Mouse (Mus musculus) thymus, postnatal 36 days (tissue): ENCODE measurements around the gene Tbx4.
A peak's percentile ranks its signal among the peaks of the same experiment; 100 is the strongest.

Experiments used
- DNase-seq, 2 experiments: peaks; one replicate each; pipeline ENCODE4 v3.0.0; 2022; ENCODE audit warnings: mixed read lengths in 2 of 2

Gene Tbx4

DNA sequence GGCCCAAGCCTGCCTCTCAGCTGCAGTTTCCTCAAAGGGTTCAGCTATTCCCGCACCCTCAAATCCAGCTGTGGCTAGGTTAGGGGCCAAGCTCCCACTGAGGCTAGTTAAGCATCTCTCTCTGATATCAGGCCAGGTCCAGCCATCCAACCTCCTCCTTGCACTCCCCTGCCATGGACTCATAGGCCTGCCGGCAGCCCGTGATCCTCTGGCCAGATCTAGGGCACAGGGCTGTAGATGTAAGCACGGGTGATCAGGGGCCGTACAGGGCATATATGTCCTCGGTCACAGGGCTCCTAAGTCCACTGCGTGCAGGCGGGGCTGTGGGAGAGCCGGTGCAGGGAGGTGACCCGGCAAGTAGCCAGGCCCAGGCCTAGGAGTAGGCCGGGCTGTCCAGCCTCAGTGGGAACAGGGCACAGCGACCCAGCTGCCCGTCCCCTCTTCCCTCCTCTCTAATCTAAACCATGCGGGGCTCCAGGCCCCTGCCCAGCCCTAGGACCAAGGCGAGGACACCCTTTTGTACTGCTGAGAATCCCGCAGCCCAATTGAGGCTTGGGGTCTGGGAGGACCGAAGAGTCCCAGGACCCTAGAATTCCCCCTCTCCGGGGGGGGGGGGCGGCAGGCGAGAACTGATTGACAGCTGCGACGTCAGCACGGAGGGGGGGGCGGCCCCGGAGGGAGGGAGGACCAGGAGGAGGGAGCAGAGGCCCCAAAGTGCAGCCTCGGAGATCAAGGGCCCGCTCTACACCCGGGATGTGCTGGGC is at the start of gene Tbx4:
Gene Tbx4, plus strand, starts transcription at position 758 of the 764 bp plus-strand sequence.
- DNase-seq = no peak

DNA sequence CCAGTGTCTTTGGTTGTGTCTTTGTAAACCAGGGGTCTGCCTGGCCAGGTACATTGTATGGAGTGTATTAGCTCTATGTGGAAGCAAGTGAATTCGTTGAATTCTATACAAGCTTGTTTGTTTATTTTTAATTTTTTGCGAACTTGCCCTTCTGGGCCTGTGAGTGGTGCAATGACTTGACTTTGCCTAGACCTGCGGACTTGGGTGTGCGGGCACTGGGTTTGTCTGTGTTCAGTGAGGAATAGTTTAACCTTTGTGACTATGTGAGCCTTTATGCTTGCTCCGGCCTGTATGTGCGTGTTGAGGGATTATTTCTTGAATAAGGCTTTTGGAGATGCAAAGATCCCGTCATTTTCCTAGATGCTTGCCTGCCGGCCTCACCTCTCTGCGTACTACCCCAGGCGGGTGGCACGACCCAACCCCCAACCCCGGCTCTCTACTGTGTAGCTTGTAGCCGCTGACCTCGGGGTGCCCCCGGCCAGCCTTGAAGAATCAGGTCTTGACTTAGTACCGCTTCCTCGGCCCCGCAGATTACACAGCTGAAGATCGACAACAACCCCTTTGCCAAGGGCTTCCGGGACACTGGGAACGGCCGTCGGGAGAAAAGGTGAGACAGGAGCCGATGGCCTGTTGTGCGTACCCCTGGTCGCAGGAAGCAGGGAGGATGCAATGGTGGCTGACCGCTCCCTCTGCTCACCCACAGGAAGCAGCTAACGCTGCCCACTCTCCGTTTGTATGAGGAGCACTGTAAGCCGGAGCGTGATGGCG is 49.5 kb upstream of the Tbx4 start:
- DNase-seq = no peak

DNA sequence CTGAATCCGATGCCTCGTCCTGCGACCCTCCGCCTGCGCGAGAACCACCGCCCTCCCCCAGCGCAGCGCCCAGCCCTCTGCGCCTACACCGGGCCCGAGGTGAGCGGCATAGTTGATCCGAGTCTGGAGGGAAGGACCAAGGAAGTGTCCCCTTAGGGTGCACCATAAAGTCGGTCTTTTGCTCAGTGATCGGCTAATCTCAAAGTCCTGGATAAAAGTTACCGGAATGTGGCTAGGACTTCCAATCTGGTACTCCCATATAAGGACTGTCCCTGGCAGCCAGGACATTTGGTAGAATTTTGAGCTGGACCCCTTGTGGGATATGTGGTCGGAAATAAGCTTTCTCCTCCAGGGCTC is 49.0 kb upstream of the Tbx4 start:
- no peak for DNase-seq

DNA sequence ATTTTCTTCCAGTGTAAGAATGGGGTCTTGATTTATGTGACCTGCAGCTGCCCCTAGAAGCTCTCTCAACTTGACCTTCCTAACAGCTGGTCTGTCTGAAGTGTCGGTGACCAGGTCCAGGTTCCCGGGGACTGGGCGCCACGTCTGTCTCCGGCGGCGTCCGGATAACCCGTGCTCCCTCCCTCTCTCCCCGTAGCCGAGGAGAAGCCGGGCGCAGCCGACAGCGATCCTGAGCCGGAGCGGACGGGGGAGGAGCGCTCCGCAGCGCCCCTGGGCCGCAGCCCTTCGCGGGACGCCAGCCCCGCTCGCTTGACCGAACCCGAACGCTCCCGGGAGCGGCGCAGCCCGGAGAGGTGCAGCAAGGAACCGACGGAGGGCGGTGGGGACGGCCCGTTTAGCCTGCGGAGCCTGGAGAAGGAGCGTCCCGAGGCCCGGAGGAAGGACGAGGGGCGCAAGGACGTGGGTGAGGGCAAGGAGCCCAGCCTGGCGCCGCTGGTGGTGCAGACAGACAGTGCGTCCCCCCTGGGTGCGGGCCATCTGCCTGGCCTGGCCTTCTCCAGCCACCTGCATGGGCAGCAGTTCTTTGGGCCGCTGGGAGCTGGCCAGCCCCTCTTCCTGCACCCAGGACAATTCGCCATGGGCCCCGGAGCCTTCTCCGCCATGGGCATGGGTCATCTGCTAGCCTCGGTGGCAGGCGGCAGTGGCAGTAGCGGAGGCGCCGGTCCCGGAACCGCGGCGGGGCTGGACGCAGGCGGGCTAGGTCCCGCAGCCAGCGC is 48.4 kb upstream of the Tbx4 start:
- no peak for DNase-seq

DNA sequence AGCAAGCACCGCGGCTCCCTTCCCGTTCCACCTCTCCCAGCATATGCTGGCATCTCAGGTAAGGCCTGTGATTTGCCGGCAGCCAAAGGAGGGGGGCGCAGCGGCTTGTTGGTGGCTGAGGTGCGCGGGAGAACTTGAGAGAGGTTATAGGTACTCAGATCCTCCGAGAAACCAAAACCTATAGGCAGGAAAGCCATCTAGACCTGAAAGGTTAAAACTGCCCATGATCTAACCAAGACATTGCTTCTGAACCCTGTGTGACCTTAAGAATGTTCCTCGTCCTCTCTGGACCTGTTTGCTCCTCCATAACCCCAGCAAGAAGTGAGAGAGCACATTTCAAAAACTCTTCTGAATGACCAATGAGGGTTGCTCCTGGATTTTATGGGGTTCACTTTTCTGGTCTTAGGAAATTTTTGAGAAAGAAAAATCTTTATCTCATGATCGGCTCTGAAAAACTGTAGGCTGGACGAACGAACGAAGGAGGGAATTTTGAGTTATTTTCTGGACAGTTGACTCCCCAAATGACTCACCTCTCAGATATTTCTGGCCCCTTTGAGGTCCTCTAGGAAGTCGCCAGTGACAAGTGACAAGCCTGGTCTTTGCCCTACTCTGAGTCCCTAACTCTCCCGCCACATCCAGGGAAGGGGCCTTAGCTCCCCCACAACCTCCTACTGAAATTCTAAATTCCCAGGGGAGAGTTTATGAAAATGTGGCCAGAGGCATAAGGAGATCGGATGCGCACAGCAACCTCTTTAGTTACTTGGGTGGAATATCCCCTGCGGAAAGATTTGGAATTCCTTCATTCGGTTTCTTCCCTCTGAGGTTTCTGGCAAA is 47.6 kb upstream of the Tbx4 start:
- no peak for DNase-seq

DNA sequence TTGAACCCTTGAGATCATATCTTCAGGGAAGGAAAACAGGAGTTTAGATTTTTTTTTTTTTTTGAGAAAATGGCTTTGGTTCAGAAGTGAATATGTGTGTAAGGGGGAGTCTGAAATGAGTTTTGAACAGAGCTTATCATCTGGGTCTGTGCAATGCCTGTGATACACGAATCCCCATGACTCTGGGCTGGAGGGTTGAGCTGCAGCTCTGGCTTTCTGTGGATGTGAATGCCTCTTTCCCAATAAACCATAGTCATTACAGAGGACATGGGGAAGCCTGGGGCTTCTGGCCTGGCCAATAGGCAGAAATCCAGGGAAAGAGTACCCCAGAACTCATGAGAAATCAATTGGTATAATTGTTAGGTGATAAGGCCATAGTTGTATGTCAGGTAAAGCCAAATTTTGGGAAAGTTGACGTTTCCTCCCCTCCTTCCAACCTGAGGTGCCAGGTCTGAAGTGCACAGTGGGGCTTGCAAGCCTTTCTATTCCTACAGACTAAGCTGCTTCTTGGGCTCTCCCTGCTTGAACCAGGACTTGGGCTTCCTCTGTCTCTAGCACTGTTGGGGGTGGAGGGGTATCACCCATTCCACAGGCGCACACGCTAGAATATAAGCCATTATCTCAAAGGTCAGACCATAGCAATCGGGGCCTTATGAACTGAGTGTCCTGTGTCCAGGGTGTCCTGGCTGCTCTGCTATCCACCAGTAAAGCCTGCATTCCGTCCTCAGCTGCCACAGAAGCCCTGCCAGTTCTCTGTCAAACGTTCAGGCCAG is 46.8 kb upstream of the Tbx4 start:
- DNase-seq = no peak

DNA sequence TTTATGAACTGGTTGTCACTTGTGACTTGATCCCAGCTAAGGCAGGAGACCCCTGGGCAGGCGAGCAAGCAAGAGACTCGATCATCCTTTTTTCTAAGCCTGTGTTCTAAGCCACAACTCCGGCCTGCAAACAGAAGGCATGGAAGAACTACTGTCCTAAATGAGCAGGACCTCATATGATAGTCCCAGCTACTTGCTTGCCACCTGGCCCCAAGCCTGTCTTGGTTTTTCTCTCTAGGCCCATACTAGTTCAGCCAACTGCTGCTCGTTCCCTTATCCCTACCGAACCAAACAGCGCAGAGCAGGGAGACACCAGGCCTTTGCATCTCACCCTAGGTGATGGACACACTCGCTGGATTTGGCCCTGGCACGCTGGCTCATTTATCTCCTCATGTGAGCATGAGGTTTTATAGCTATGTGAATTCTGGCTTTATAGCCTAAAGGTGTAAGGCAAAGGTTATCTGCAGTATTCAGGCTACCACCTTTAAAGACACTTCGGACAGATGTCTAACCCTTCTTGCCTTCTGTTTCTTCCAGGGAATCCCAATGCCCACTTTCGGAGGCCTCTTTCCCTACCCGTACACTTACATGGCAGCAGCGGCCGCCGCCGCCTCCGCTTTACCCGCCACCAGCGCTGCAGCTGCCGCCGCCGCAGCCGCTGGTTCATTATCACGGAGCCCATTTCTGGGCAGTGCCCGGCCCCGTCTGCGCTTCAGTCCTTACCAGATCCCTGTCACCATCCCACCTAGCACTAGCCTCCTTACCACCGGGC is 46.0 kb upstream of the Tbx4 start:
- DNase-seq = no peak

DNA sequence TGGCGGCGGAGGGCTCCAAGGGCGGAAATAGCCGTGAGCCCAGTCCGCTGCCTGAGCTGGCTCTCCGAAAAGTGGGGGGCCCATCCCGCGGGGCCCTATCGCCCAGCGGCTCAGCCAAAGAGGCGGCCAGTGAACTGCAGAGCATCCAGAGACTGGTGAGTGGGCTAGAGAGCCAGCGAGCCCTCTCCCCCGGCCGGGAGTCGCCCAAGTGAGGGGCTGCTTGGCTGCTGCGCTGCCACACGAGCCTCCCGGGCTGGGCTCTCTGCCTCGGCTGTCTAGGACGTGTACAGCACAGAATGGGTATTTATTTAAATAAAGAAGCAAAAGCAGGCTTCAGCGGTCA is 45.4 kb upstream of the Tbx4 start:
- no peak for DNase-seq

DNA sequence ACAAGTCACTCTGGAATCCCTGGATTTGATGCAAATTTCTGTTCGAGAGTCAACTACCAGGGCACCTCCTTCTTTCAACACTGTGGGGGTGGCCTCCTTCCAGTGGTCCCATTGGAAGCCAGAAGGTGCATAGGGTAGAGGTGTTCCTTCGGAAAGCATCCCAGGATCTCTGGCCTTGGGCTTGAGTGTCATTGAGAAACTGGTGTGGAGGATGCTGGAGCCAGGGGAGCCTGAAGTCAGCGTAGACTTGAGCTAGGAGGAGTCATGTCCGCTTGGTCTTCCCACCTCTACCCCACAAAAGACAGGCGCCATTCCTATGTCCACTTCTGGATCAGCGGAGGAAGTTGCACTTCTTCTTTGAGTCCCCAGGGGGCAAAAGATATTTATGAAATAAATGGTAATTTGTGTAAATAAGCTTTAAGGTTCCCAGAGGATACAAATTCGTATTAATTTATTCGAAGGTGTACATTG is 45.0 kb upstream of the Tbx4 start:
- DNase-seq = no peak

DNA sequence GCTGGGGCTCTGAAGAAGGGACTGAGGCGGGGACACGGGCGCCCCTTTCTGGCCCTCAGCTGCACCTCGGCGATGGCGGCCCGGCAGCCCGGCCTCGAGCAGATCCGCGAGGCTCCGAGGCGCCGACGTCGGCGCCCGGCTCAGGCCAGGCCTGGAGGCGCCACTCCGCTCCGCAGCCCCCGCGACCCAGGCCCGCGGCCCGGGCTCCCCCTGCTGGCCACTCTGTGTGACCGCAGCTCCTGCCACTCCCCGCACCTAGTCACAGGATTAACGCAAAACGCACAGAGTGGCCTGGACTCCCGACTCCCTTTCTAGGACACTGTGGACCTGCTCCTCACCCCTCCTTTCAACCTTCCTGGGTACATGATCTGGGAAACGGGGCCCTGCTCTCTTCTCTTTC is 44.2 kb upstream of the Tbx4 start:
- DNase-seq = peak; percentile 62 to 65

DNA sequence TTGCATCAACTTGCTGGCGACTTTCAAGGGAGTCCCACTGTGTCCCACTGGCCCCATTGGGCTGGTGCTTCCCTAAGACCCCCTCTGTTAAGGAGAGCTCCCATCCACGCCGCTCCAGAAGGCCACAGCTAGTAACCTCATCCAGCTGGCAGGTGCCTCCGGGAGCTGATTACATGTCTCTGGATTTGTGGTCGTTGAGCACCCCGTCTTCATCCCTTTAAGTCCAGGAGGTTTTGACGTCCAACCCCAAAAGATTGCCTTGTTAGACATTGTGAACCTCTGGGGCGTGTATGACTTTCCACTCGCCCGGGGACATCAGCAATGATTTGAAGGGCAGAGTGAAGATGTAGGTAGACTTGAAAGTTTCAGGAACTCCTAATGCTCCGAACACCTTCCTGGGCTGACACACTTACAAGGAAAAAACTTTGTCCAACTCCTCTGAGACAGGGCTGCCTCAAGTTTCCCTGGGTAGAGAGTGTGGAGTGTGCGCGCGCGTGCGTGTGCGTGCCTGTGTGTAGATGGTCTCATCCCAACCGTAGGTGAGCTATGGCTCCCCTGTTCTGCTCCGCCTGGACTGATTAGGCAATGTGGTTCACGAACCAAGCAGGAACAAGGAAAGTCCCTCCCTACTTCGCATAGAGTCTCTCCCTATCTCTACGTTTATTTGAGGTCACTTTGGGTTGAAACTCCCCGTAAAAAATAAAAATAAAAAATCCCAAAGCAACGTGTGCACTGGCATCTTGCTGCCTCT is 43.5 kb upstream of the Tbx4 start:
- no peak for DNase-seq

DNA sequence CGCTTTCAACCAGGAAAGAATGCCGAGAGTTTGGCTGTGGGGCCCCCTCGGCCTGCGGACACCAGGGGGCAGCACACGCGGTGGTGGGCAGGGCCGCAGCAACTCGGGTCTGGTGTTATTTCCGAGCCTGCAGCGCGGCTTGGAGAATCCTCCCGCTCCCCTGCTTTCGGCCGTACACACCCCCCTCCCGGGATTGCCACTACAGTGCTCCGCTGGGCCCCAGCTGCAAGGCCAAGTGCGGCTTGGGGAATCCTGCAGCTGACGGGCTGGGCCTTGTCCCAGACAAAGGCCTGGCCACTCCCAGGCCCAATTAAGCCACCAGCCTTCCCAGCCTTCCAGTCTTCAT is 42.9 kb upstream of the Tbx4 start:
- DNase-seq = peak; percentile 53 to 57

DNA sequence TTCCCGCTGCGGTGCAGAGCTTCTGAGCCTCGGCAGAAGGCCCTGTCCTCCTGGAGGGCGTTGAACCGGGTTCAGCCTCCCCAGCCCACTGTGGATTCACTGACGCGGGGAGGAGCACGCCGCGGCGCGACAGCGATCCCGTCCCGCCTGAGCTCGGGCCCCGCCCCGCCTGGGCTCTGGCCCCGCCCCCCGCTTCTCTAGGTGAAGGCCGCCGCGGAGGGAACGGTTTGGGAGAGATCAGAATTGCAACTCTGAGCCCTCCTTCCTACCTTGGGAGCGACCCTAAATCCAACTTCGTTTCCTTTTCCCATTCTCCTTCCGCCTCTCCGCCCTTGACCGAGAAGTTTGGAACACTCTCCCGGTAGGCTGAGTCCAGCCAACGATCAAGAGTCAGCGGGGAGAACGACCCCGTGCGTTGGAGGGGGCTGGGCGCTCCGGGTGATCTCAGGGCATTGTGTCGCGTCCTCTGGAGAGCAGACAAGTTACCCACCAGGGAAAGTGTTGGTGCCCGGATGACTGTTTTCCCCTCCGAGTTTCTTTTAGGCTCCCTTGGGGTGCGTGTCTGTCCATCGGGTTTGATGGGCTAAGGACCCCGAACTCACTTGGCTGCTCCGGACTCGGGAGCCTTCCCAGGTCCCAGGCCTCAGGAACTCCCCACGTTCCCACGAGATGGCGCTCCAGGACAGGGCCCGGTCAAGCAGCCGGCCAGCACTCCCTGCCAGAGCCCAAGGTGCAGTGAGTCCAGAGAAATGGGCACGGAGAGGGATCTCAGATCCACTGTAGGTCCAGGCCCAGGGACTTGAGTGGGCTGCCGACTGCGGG is 41.9 kb upstream of the Tbx4 start:
- DNase-seq = peak; percentile 71

DNA sequence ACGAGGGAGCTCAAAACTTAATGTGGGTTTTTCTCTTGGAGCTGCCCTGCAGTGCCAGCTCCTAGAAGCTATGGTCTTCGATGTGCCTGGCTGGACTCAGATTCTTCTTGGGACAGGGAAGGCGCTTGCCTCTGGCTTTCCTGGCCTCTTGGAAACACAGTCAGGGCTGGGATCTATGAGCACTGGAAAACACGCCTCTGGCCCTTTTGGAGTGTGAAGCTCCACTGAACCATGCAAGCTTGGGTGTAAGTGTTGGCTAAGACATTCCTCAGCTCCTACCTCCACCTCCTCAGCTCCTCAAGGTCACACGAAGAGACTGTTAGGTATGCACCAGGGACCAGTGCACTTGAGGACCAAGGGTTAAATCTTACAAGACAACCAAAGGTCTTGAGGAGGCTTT is 41.3 kb upstream of the Tbx4 start:
- no peak for DNase-seq

DNA sequence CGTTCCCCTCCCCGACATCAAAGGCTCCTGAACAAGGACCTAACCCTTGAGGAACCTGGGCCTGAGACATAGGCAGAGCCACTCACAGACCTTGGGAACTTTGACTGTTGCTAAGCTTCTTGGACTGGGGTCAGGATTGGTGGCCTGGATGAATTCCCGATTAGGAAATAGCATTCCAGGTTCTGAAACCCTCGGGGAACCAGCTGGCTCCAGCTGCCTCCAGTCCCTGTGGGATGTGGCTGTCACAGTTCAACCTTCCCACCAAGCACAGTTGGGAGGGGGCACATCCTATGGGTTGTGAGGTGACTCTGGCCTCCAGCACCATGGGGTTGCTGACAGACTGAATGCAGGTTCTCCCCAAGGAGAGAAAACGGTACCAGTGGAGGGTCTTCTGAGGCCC is 40.3 kb upstream of the Tbx4 start:
- DNase-seq = no peak

DNA sequence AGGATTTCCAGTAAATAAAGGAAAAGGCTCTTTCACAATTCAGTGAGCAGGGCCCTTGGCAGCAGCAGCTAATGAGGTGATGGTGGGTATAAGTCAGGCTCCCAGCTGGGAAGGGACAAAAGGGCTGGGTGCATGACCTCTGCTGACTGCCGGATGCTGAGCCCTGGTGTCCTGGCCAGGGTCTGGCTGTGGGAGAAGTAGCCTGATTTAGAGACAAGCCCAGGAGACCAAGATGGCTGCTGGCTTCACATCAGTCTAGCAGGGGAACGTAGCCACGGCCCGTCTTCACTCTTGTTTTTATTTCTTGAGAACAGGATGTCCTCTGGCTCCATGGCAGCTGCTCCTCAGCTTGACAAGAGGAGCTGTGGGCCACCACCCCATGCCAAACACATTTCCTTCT is 39.7 kb upstream of the Tbx4 start:
- no peak for DNase-seq

DNA sequence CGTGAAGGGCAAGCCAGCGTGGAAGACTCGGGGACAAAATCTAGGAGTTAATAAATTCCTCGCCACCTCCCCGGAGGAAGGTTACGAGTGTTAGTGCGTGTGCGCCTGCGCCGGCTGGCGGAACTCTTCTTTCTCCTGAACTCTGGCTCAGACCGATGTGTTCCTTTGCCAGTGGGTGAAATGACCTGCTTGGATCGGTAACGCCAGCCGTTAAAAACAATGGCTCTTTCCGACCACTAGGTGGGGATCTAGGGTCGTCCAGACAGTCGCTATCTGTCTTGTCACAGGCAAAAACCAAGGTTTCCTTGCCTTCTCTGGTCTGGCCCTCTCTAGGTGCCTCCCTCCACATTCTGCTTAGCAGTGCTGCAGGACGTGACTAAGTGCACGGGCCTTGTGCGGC is 37.2 kb upstream of the Tbx4 start:
- peak; percentile 36 to 37 for DNase-seq

DNA sequence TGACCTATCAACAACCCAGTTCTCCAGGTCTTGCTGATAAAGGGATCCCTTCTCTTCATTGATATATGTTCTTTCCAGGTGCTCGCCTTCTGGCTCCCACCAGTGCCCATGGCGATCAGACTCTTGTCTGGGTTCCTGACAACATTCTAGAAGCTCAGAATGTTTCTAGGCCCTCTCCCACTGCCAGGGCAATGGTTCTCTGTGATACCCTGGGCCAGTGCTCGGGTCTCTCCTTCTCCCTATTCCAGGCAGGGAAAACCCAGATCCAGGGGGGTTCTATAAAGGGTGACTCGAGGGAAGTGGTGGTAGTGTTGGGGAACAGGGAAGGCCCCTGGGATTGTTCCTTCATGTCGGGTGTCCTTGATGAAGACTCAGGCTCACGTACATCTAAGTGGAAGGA is 36.0 kb upstream of the Tbx4 start, which contains the start of gene Gm11444:
Gene Gm11444, minus strand, starts transcription at position 101 of the 400 bp plus-strand sequence.
- no peak for DNase-seq

DNA sequence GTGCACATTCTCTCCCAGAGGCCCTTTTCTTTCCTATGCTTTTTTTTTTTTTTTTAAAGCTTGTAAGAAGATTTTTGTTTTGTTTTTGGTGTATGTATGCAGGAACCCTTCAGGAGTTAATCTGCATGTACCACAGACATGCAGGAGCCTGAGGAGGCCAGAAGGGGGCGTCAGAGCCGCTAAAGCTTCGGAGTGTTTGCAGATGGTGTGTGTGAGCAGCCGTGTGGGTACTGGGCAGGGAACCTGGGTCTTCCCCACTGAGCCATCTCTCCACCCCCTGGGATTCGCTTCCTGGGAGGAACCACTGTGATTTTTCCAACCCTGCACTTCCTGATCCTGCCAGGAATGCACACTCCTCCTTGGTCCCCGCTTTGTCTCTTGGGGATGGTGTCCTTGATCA is 35.5 kb upstream of the Tbx4 start:
- no peak for DNase-seq
